Mouse (Mus musculus): ENCODE results near the gene Tmem72. TPM values are rescaled to one million over a fixed set of nuclear protein-coding genes. Genes with fewer than 3 reads are reported as not detected.

Gene Tmem72
- total and polyA plus RNA-seq, 3 experiments, result under 0.01 to 0.05 (median 0.03) TPM

- H3K27me3 ChIP-seq (ENCODE audit: control insufficient read depth, insufficient read depth, low read length), result no peaks in the 10 kb centered on the region
- H3K79me2 ChIP-seq (replicated peaks; ENCODE audit: control insufficient read depth, insufficient read depth, low read length), result no peaks in the 10 kb centered on the region
- no peak overlapping the region for H3K9ac ChIP-seq (ENCODE audit: low read depth, low read length)
- intact Hi-C loops (cut with DNase I), result no loop called here
- no peak overlapping the region for H3K27ac ChIP-seq
- DNase-seq, result no peak
- H3K4me1 ChIP-seq (ENCODE audit: control insufficient read depth, insufficient read depth, low read length), result peaks cover 1% of the 10 kb centered on the region
- WGBS, result 86% methylated on average over 3 of the region's 3 CpGs
- H3K4me3 ChIP-seq, result no peak overlapping the region
- no peaks in the 10 kb centered on the region for H3K36me3 ChIP-seq (ENCODE audit: control insufficient read depth, insufficient read depth, low read length)
- TF ChIP-seq CTCF (IDR thresholded peaks at IDR 0.05) (no peak), EP300 (IDR thresholded peaks at IDR 0.05; ENCODE audit: insufficient read depth, low read depth, low read length) (no peak), POLR2A (IDR thresholded peaks at IDR 0.05; ENCODE audit: insufficient read depth, low read depth, low read length) (no peak)
These were observed 49.8 kb downstream of the Tmem72 start for GRCm38 (mm10) chr6:116666892-116667291.

DNA sequence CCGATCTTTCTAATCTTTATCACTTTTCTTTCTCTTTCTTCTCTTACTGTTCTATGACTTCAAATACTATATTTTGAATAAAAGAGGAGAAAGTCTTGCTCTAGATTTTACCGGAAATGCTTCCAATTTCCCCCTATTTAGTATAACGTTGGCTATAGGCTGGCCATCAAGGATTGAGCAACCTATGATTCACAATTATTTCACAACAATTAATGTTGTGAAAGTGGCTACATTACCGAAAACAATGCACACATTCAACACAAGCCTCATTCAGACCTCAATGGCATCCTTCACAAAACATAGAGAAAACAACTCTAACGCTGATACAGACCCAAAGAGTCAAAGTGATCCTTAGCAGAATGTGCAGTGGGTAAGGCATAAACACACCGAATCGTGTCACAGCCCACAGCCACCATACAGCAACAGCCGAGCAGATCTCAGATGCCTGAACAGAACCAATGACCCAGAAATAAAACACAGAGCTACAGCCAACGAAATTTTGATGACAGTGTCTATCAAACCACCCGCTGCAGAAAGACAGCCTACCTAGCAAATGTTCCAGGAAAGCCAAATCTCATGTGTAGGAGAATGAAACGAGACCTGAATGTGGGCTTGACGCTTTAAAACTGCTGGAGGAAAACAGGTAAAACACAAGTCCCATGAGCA is 50.5 kb downstream of the Tmem72 start:
- no peak for DNase-seq
- 86% methylated on average over 12 of the region's 12 CpGs for WGBS
- no peak overlapping the region for H3K4me3 ChIP-seq
- intact Hi-C loops (cut with DNase I), result no loop called here
- H3K79me2 ChIP-seq (replicated peaks; ENCODE audit: control insufficient read depth, insufficient read depth, low read length), result no peaks in the 10 kb centered on the region
- no peaks in the 10 kb centered on the region for H3K36me3 ChIP-seq (ENCODE audit: control insufficient read depth, insufficient read depth, low read length)
- no peak overlapping the region for H3K27ac ChIP-seq
- no peaks in the 10 kb centered on the region for H3K27me3 ChIP-seq (ENCODE audit: control insufficient read depth, insufficient read depth, low read length)
- H3K9ac ChIP-seq (ENCODE audit: low read depth, low read length), result no peak overlapping the region
- TF ChIP-seq CTCF (IDR thresholded peaks at IDR 0.05) (no peak), POLR2A (IDR thresholded peaks at IDR 0.05; ENCODE audit: insufficient read depth, low read depth, low read length) (no peak), EP300 (IDR thresholded peaks at IDR 0.05; ENCODE audit: insufficient read depth, low read depth, low read length) (no peak)
- H3K4me1 ChIP-seq (ENCODE audit: control insufficient read depth, insufficient read depth, low read length), result peaks cover 1% of the 10 kb centered on the region

DNA sequence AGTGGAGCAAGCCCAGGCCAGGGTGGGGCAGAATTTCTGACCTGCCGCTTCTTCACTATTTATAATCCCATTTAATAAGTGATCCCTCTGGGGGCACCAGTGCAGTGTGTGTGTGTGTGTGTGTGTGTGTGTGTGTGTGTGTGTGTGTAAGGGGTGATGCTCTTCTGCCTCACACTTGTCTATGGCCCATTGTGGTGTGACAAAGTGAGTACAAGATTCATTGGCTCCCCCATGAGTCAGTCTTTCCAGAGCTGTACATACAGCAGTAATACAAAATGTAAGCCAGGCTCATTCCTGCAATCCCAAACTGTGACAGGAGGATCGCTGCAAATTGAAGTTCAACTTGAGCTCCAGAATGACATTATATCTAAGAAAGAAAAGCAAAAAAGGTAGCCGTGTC is 51.9 kb downstream of the Tmem72 start:
- Histone ChIP-seq H3K4me3 (no peak overlapping the region), H3K27me3 (ENCODE audit: control insufficient read depth, insufficient read depth, low read length) (no peaks in the 10 kb centered on the region), H3K4me1 (ENCODE audit: control insufficient read depth, insufficient read depth, low read length) (peaks cover 1% of the 10 kb centered on the region), H3K79me2 (replicated peaks; ENCODE audit: control insufficient read depth, insufficient read depth, low read length) (no peaks in the 10 kb centered on the region), H3K9ac (ENCODE audit: low read depth, low read length) (no peak overlapping the region), H3K27ac (no peak overlapping the region), H3K36me3 (ENCODE audit: control insufficient read depth, insufficient read depth, low read length) (no peaks in the 10 kb centered on the region)
- WGBS, result 75% methylated on average over 3 of the region's 3 CpGs
- intact Hi-C loops (cut with DNase I), result no loop called here
- no peak for DNase-seq
- TF ChIP-seq POLR2A (IDR thresholded peaks at IDR 0.05; ENCODE audit: insufficient read depth, low read depth, low read length) (no peak), EP300 (IDR thresholded peaks at IDR 0.05; ENCODE audit: insufficient read depth, low read depth, low read length) (no peak), CTCF (IDR thresholded peaks at IDR 0.05) (no peak)

DNA sequence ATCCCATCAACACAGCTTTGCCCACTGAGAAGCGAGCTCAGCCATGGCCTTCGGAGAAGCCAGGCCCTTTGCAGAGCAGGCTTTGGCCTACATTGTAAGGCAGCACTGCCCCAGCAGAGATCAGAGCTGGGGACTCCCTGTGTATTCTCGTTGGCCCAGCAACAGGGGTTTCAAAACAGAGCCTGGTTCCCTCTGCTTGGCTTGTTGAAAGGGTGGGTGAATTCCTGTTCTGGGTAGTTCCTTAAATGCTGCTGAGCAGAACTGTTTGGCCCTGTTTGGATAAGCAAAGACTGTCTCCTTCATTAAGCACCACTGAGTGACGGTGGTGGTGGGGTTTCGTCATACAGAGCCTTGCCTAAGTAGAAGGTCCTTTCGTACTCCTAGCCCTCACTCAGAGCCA is 52.7 kb downstream of the Tmem72 start:
- intact Hi-C loops (cut with DNase I), result no loop called here
- no peak overlapping the region for H3K27ac ChIP-seq
- TF ChIP-seq POLR2A (IDR thresholded peaks at IDR 0.05; ENCODE audit: insufficient read depth, low read depth, low read length), result no peak
- no peak for TF ChIP-seq CTCF (IDR thresholded peaks at IDR 0.05)
- no peak for TF ChIP-seq EP300 (IDR thresholded peaks at IDR 0.05; ENCODE audit: insufficient read depth, low read depth, low read length)
- H3K27me3 ChIP-seq (ENCODE audit: control insufficient read depth, insufficient read depth, low read length), result no peaks in the 10 kb centered on the region
- H3K79me2 ChIP-seq (replicated peaks; ENCODE audit: control insufficient read depth, insufficient read depth, low read length), result no peaks in the 10 kb centered on the region
- 82% methylated on average over 6 of the region's 6 CpGs for WGBS
- H3K9ac ChIP-seq (ENCODE audit: low read depth, low read length), result no peak overlapping the region
- DNase-seq, result peak in 1 of 2 experiments; percentile 57
- no peaks in the 10 kb centered on the region for H3K36me3 ChIP-seq (ENCODE audit: control insufficient read depth, insufficient read depth, low read length)
- no peak overlapping the region for H3K4me3 ChIP-seq
- H3K4me1 ChIP-seq (ENCODE audit: control insufficient read depth, insufficient read depth, low read length), result peaks cover 1% of the 10 kb centered on the region

GRCm38 (mm10) chr6:116663364-116663763 is 53.3 kb downstream of the Tmem72 start:
- intact Hi-C loops (cut with DNase I), result no loop called here
- H3K36me3 ChIP-seq (ENCODE audit: control insufficient read depth, insufficient read depth, low read length), result no peaks in the 10 kb centered on the region
- peaks cover 1% of the 10 kb centered on the region for H3K4me1 ChIP-seq (ENCODE audit: control insufficient read depth, insufficient read depth, low read length)
- DNase-seq, result no peak
- no peaks in the 10 kb centered on the region for H3K27me3 ChIP-seq (ENCODE audit: control insufficient read depth, insufficient read depth, low read length)
- TF ChIP-seq EP300 (IDR thresholded peaks at IDR 0.05; ENCODE audit: insufficient read depth, low read depth, low read length) (no peak), CTCF (IDR thresholded peaks at IDR 0.05) (no peak), POLR2A (IDR thresholded peaks at IDR 0.05; ENCODE audit: insufficient read depth, low read depth, low read length) (no peak)
- H3K4me3 ChIP-seq, result no peak overlapping the region
- H3K9ac ChIP-seq (ENCODE audit: low read depth, low read length), result no peak overlapping the region
- 89% methylated on average over 2 of the region's 2 CpGs for WGBS
- no peak overlapping the region for H3K27ac ChIP-seq
- no peaks in the 10 kb centered on the region for H3K79me2 ChIP-seq (replicated peaks; ENCODE audit: control insufficient read depth, insufficient read depth, low read length)

DNA sequence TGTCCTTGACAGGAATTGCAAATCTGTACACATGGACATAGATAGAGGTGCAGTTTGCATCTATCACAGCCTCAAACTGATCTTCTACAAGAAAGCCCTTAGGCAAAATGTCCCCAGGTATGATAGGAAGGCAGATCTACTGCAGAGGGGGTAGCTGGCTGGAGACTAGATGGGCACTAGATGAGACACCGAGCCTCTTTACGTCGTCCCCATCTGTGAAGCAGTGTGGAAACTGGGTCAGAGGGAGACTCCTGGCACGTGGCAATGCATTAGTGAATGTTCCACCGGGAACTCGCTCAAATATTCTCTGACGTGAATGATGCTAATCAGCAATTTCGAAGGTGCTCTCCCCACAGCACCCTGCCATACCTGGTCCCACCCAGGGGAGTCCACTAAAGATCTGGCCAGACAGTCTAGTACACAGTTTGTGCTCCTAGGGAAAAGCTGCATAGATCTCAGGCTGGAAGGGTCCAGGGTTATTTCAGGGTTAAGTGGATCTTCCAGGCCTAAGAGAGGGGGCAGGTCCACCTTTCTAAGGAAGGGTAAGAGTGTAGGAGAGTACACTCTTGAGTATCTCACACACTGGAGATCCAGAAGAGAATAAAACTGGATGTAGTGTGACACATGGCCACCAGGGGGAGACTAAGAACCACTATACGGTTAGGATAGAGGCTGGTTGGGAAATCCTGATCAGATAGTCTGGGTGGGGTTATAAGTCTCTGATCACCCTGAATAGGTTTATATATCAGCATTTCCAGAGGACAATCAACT is 62.8 kb downstream of the Tmem72 start:
- DNase-seq, result no peak
- no peaks in the 10 kb centered on the region for H3K27me3 ChIP-seq (ENCODE audit: control insufficient read depth, insufficient read depth, low read length)
- 0 out of 2 replicates have a peak overlapping the region, but pooled peaks have one; percentile 34 for H3K9ac ChIP-seq (ENCODE audit: low read depth, low read length)
- peak overlapping the region; percentile 93 for H3K27ac ChIP-seq
- peaks cover 5% of the 10 kb centered on the region for H3K36me3 ChIP-seq (ENCODE audit: control insufficient read depth, insufficient read depth, low read length)
- TF ChIP-seq CTCF (IDR thresholded peaks at IDR 0.05) (peak; percentile 89), POLR2A (IDR thresholded peaks at IDR 0.05; ENCODE audit: insufficient read depth, low read depth, low read length) (no peak; the same call in 1 of the 2 replicates)
- 16% methylated on average over 9 of the region's 9 CpGs for WGBS
- intact Hi-C loops (cut with DNase I), result loop anchor here (1.0 to 10.0 kb wide), 4 partner anchors 19 to 111 kb away; partner anchors contain the start of gene Rassf4
- H3K4me3 ChIP-seq, result peak overlapping the region; percentile 63; the same call in 1 of the 2 replicates
- H3K4me1 ChIP-seq (ENCODE audit: control insufficient read depth, insufficient read depth, low read length), result peaks cover 15% of the 10 kb centered on the region
- no peaks in the 10 kb centered on the region for H3K79me2 ChIP-seq (replicated peaks; ENCODE audit: control insufficient read depth, insufficient read depth, low read length)
